Comparison of ENCODE assay signal across 18 mouse cellular contexts in the genomic region with DNA sequence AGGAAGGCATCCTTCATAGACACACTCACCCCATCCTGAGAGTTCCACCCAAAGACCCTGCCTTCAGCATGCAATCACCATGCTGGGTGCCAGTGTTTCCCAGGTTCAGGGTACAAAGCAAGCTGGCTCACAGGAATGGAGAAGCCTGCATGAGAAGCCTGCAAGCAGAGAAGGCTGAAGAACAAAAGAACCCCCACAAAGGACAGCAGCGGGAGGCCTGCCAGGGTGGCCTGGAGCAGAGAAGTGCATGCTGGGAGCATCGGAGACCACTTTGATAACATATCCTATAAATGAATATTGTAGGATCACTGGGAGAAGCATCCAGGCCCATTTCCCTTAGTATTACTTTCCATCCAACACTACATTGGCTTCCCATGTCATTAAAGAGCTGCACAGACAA.
DNase-seq lines count a peak whose midpoint lies in the region; ATAC-seq lines count a peak whose summit lies in the region.
"Had no signal": no experiment of that assay in that cellular context is flagged by ENCODE, and none has a peak within 500 bp of the region (broad histone marks: within the 10 kb centered on the region; RNA-seq: fewer than 3 reads in every experiment).

No protein-coding gene starts in this region.

- H3K27me3 ChIP-seq in forebrain, embryonic 10.5 days (ENCODE audit: poor library complexity, severe bottlenecking) = no peaks in the 10 kb centered on the region
- H3K27me3 ChIP-seq in forebrain, embryonic 16.5 days (replicated peaks; ENCODE audit: control insufficient read depth, insufficient read depth, low read length) = no peaks in the 10 kb centered on the region
- no peaks in the 10 kb centered on the region for H3K27me3 ChIP-seq in neural tube, embryonic 15.5 days (replicated peaks)
- no peaks in the 10 kb centered on the region for H3K27me3 ChIP-seq in midbrain, embryonic 14.5 days (ENCODE audit: control insufficient read depth, insufficient read depth, low read length)
- H3K27me3 ChIP-seq: CH12.LX; liver, embryonic 15.5 days had no signal

- H3K9ac ChIP-seq in forebrain, embryonic 16.5 days (replicated peaks; ENCODE audit: low read depth, low read length) = no peak overlapping the region
- H3K9ac ChIP-seq in neural tube, embryonic 15.5 days (replicated peaks) = no peak overlapping the region
- no peak overlapping the region; the same call in 1 of the 2 replicates for H3K9ac ChIP-seq in midbrain, embryonic 14.5 days (replicated peaks; ENCODE audit: low read length)
- H3K9ac ChIP-seq: liver, embryonic 15.5 days had no signal

- H3K27ac ChIP-seq in forebrain, embryonic 10.5 days = peak overlapping the region; percentile 79
- no peak overlapping the region for H3K27ac ChIP-seq in forebrain, embryonic 16.5 days (ENCODE audit: low read length)
- no peak overlapping the region for H3K27ac ChIP-seq in neural tube, embryonic 15.5 days (replicated peaks)
- peak overlapping the region; percentile 49; the same call in 1 of the 2 replicates for H3K27ac ChIP-seq in midbrain, embryonic 14.5 days (replicated peaks; ENCODE audit: low read depth, low read length)
- H3K27ac ChIP-seq: heart, embryonic 10.5 days; liver, embryonic 15.5 days had no signal

- ATAC-seq in forebrain, embryonic 16.5 days = no peak
- no peak for ATAC-seq in neural tube, embryonic 15.5 days (ENCODE audit: low FRiP score)
- no peak for ATAC-seq in midbrain, embryonic 14.5 days (ENCODE audit: low FRiP score, low TSS enrichment)

- H3K4me2 ChIP-seq in forebrain, embryonic 16.5 days (ENCODE audit: low read length) = no peak overlapping the region
- no peak overlapping the region for H3K4me2 ChIP-seq in neural tube, embryonic 15.5 days
- H3K4me2 ChIP-seq in midbrain, embryonic 14.5 days (ENCODE audit: low read length) = no peak overlapping the region
- H3K4me2 ChIP-seq: liver, embryonic 15.5 days had no signal

- no peak overlapping the region for H3K4me3 ChIP-seq in forebrain, embryonic 10.5 days
- no peak overlapping the region for H3K4me3 ChIP-seq in forebrain, embryonic 16.5 days (replicated peaks; ENCODE audit: low read length)
- no peak overlapping the region for H3K4me3 ChIP-seq in neural tube, embryonic 15.5 days (replicated peaks)
- no peak overlapping the region for H3K4me3 ChIP-seq in midbrain, embryonic 14.5 days (replicated peaks; ENCODE audit: low read depth, low read length)
- H3K4me3 ChIP-seq: heart, embryonic 10.5 days; liver, embryonic 15.5 days had no signal

- 17% methylated on average over 2 of the region's 2 CpGs for WGBS in forebrain, embryonic 10.5 days
- 6% methylated on average over 2 of the region's 2 CpGs for WGBS in forebrain, embryonic 16.5 days
- WGBS in neural tube, embryonic 15.5 days = 18% methylated on average over 2 of the region's 2 CpGs
- WGBS in midbrain, embryonic 14.5 days = 6% methylated on average over 2 of the region's 2 CpGs

- peak; percentile 21 for DNase-seq in forebrain, embryonic 10.5 days (ENCODE audit: extremely low spot score, low spot score)
- peak; percentile 17 for DNase-seq in neural tube, embryonic 10.5 days (ENCODE audit: extremely low spot score, low spot score)
- peak; percentile 32 for DNase-seq in midbrain, embryonic 14.5 days
- no peak for DNase-seq in adipocyte (ENCODE audit: low spot score)
- no peak for DNase-seq in thymus, postnatal 10 days (ENCODE audit: low spot score in 2 of 2)
- no peak for DNase-seq in frontal cortex, postnatal 10 days (ENCODE audit: low spot score in 2 of 2)
- DNase-seq: cerebellum, adult 9-10 months; gastrocnemius, postnatal 36 days; heart, postnatal 10 days; kidney, adult 8-10 months; kidney, postnatal 4 days; lung, postnatal 14 days; right cerebral cortex, adult 18-20 months had no signal

- peaks cover 39% of the 10 kb centered on the region for H3K4me1 ChIP-seq in forebrain, embryonic 10.5 days
- peaks cover 13% of the 10 kb centered on the region for H3K4me1 ChIP-seq in forebrain, embryonic 16.5 days (replicated peaks; ENCODE audit: control insufficient read depth, insufficient read depth, low read length)
- H3K4me1 ChIP-seq in neural tube, embryonic 15.5 days = peaks cover 16% of the 10 kb centered on the region
- H3K4me1 ChIP-seq in midbrain, embryonic 14.5 days (ENCODE audit: control insufficient read depth, insufficient read depth, low read length) = peaks cover 19% of the 10 kb centered on the region
- H3K4me1 ChIP-seq: heart, embryonic 10.5 days; liver, embryonic 15.5 days had no signal

- no peaks in the 10 kb centered on the region for H3K36me3 ChIP-seq in forebrain, embryonic 10.5 days (replicated peaks)
- no peaks in the 10 kb centered on the region for H3K36me3 ChIP-seq in forebrain, embryonic 16.5 days (ENCODE audit: control insufficient read depth, insufficient read depth)
- H3K36me3 ChIP-seq in neural tube, embryonic 15.5 days = no peaks in the 10 kb centered on the region
- no peaks in the 10 kb centered on the region for H3K36me3 ChIP-seq in midbrain, embryonic 14.5 days (ENCODE audit: control insufficient read depth, insufficient read depth, low read length)
- H3K36me3 ChIP-seq: heart, embryonic 10.5 days; liver, embryonic 15.5 days had no signal

- no peaks in the 10 kb centered on the region for H3K9me3 ChIP-seq in forebrain, embryonic 10.5 days
- H3K9me3 ChIP-seq in forebrain, embryonic 16.5 days (ENCODE audit: control insufficient read depth, low read length) = no peaks in the 10 kb centered on the region
- no peaks in the 10 kb centered on the region for H3K9me3 ChIP-seq in neural tube, embryonic 15.5 days (replicated peaks)
- H3K9me3 ChIP-seq in midbrain, embryonic 14.5 days (ENCODE audit: control insufficient read depth, low read length) = no peaks in the 10 kb centered on the region
- H3K9me3 ChIP-seq: heart, embryonic 10.5 days; liver, embryonic 15.5 days had no signal

Comparison
In these comparisons a context has a peak if more than half of its experiments do, and no peak if none do; other contexts are left out.
1. H3K27ac ChIP-seq: peak in forebrain, embryonic 10.5 days (single experiment) and midbrain, embryonic 14.5 days (single experiment); none in forebrain, embryonic 16.5 days (single experiment) and neural tube, embryonic 15.5 days (single experiment).
2. DNase-seq: peak in forebrain, embryonic 10.5 days (single experiment), neural tube, embryonic 10.5 days (single experiment) and midbrain, embryonic 14.5 days (single experiment); none in adipocyte (single experiment), thymus, postnatal 10 days (0 of 2) and frontal cortex, postnatal 10 days (0 of 2).